Mouse (Mus musculus) neural tube, embryonic 14.5 days (tissue): Measurements from ENCODE around the gene Vmn1r202. TPM values are rescaled to one million over a fixed set of nuclear protein-coding genes. Genes with fewer than 3 reads are reported as not detected.
"Not testable (repeated sequence)": the region's sequence is repeated elsewhere in the genome, so short reads cannot be mapped to it uniquely, and the experiment has no call there.

Experiments used
- ATAC-seq: fragments of 200-750 bp; cut with Nextera tagmentation; 2 replicates; pipeline ENCODE4 v1.8.0; 2017; ENCODE audit warnings: low read depth, mild to moderate bottlenecking, moderate TSS enrichment, moderate library complexity
- H3K27ac ChIP-seq: fragments of 300-500 bp; sonication (generic); 2 replicates; pipeline ENCODE4 v1.5.1; 2014; ENCODE audit warnings: low read depth, mild to moderate bottlenecking, control low read depth, low read length, moderate library complexity, mixed read lengths
- H3K27me3 ChIP-seq: fragments of 300-500 bp; sonication (generic); 2 replicates; pipeline ENCODE4 v1.6.1; 2014; ENCODE audit warnings: low read length; ENCODE audit not compliant: control insufficient read depth, insufficient read depth
- H3K36me3 ChIP-seq: fragments of 300-500 bp; sonication (generic); 2 replicates; pipeline ENCODE4 v1.6.1; 2014; ENCODE audit warnings: low read length, mixed read lengths; ENCODE audit not compliant: control insufficient read depth, insufficient read depth
- H3K4me1 ChIP-seq: fragments of 300-500 bp; sonication (generic); 2 replicates; pipeline ENCODE4 v1.6.1; 2014; ENCODE audit warnings: low read length; ENCODE audit not compliant: control insufficient read depth, insufficient read depth
- H3K4me2 ChIP-seq: fragments of 300-500 bp; sonication (generic); 2 replicates; pipeline ENCODE4 v1.6.1; 2014; ENCODE audit warnings: mild to moderate bottlenecking, low read depth, low read length, control low read depth
- H3K4me3 ChIP-seq: fragments of 300-500 bp; sonication (generic); 2 replicates; pipeline ENCODE4 v1.5.1; 2014; ENCODE audit warnings: low read depth, low read length, control low read depth, mixed read lengths
- H3K9ac ChIP-seq: fragments of 300-500 bp; sonication (generic); replicated peaks from 2 replicates; pipeline ENCODE4 v1.6.1; 2014; ENCODE audit warnings: low read depth, mild to moderate bottlenecking, control low read depth, low read length, mixed read lengths
- H3K9me3 ChIP-seq: fragments of 300-500 bp; sonication (generic); 2 replicates; pipeline ENCODE4 v1.6.1; 2016; ENCODE audit warnings: low read length; ENCODE audit not compliant: control insufficient read depth
- WGBS: fragments of 180-500 bp; shearing (Covaris S2); extraction: QIAGEN DNeasy Blood & Tissue Kit; methylation state at CpG from one replicate; pipeline ENCODE4 v1.1.7; 2014; 5-methylcytosine and 5-hydroxymethylcytosine counted together
- polyA plus RNA-seq: library from polyadenylated mRNA; unstranded; fragments of >200 nt; fragmentation: Nextera tagmentation; extraction: Ambion mirVana; gene quantifications from 2 replicates; pipeline ENCODE4 v1.2.1, GENCODE M21; 2014

Gene Vmn1r202
- polyA plus RNA-seq: not detected in 2 replicates

DNA sequence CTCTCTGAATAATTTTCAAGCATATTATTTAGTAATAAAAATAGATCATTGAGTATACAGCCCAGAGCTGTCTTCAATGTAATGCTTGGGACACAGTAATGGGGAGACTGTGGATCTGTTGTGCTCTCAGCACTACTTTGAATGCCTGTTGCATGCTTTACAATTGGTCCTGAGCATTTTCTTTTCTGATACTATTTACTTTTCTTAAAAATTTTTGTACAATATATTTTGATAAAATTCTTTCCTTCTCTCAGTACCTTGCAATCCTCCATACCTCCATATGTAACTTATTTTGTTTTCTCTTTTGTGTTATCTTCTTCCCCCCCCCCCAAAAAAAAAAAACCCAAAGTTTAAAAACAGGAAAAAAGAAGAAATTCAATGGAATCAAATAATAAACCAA is at the start of gene Vmn1r202:
Gene Vmn1r202, minus strand, starts transcription at position 101 of the 400 bp plus-strand sequence.
- Histone ChIP-seq H3K4me2 (no peak within 1 kb of the TSS), H3K4me3 (no peak within 1 kb of the TSS), H3K27ac (no peak within 1 kb of the TSS), H3K27me3 (no peaks in the 10 kb centered on the region), H3K9ac (no peak within 1 kb of the TSS), H3K4me1 (no peaks in the 10 kb centered on the region), H3K36me3 (no peaks in the 10 kb centered on the region), H3K9me3 (no peaks in the 10 kb centered on the region)
- no peak for ATAC-seq

DNA sequence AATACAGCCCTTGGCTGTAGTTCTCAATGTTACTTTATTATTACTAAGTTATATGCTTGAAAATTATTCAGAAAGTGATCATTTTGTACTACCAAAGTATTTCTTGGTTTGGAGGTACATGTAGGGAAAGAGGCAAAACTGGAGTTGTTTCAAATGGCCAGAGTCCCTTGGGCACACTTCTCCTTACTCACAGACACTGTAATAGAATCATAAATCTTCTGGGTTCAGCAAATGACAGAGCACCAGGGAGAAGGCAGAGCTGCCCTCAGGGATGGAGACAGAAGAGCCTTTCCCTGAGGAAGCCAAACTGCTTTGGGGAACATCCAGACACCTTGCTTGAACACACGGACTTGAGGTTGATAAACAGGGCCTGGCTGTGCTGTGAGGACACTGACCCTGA is 47.7 kb upstream of the Vmn1r202 start, which contains the start of gene Vmn1r204:
Gene Vmn1r204, plus strand, starts transcription at position 301 of the 400 bp plus-strand sequence.
- H3K36me3 ChIP-seq, ATAC-seq, H3K4me2 ChIP-seq, H3K27me3 ChIP-seq, H3K4me1 ChIP-seq, H3K9me3 ChIP-seq, H3K9ac ChIP-seq, H3K4me3 ChIP-seq, H3K27ac ChIP-seq: not testable (repeated sequence)
- 81% methylated on average over 1 of the region's 1 CpGs for WGBS

DNA sequence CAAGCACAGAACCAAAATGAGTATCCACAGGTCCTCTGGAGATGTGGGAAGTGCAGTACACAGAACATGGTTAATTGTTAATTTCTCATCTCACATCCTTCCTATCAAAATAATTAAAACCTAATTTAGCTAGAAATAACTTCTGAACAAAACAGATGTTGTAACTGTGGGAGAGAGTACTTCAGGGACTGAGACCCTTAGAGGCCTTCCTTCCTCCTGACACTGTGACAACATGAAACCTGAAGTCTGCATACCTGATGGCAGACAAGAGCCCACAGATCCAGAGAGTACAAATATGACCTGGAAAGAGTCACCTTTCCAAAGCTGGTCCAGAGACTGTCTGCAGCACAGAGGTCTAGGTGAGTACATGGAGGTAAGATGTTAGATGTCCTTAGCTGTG is 12.6 kb upstream of the Vmn1r202 start, which contains the start of gene Vmn1r203:
Gene Vmn1r203, plus strand, starts transcription at position 301 of the 400 bp plus-strand sequence.
- H3K9me3 ChIP-seq: no peaks in the 10 kb centered on the region
- ATAC-seq: no peak
- H3K27me3 ChIP-seq: no peaks in the 10 kb centered on the region
- H3K4me1 ChIP-seq: no peaks in the 10 kb centered on the region
- H3K27ac ChIP-seq: no peak within 1 kb of the TSS
- H3K9ac ChIP-seq: no peak within 1 kb of the TSS
- H3K4me3 ChIP-seq: no peak within 1 kb of the TSS
- H3K36me3 ChIP-seq: no peaks in the 10 kb centered on the region
- H3K4me2 ChIP-seq: no peak within 1 kb of the TSS

DNA sequence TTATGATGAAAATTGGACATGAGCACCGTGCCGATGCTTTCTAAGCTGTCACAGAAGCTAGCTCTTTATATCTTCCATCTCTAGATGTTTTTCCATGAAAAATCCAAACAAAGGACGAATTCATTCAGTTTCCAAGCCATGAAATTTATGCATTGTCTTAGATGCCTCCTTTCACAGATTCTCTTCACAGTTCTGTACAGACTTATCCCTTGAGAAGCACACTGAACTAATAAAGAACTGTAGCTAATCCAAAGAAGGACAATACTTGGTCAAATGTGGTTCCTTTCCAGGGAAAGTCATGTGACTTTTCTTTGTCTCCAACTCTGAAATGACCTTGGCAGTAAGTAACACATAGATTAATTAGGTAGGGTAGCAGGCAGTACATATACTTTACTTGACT is 2.8 kb downstream of the Vmn1r202 start:
- H3K27me3 ChIP-seq: no peaks in the 10 kb centered on the region
- H3K9ac ChIP-seq: no peak overlapping the region
- 58% methylated on average over 3 of the region's 3 CpGs for WGBS
- no peak overlapping the region for H3K27ac ChIP-seq
- no peak overlapping the region for H3K4me3 ChIP-seq
- H3K36me3 ChIP-seq: no peaks in the 10 kb centered on the region
- ATAC-seq: no peak
- H3K4me2 ChIP-seq: no peak overlapping the region
- H3K9me3 ChIP-seq: no peaks in the 10 kb centered on the region
- no peaks in the 10 kb centered on the region for H3K4me1 ChIP-seq

DNA sequence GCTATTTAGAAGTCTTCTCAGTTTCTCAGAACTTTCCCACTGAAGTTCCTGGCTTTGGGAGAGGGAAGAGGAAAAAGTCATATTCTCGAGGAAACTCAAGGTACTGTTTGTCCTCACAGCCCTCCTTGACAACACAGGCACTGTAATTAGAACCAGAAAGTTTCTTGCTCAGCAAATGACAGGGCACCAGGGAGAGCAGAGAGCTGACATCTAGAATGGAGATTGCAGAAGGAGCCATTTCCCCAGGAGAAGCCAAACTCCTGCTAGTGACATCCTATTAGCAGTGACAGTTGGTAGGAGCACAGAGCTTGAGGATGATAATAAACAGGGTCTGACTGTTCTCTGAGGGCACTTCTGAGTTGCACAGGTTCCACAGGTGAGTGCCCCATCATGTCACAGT is 33.6 kb downstream of the Vmn1r202 start, which contains the start of gene Vmn1r201:
Gene Vmn1r201, plus strand, starts transcription at position 301 of the 400 bp plus-strand sequence.
- no peak for ATAC-seq
- no peaks in the 10 kb centered on the region for H3K36me3 ChIP-seq
- H3K9me3 ChIP-seq: no peaks in the 10 kb centered on the region
- no peaks in the 10 kb centered on the region for H3K4me1 ChIP-seq
- no peak within 1 kb of the TSS for H3K4me3 ChIP-seq
- no peaks in the 10 kb centered on the region for H3K27me3 ChIP-seq
- no peak within 1 kb of the TSS for H3K27ac ChIP-seq
- 73% methylated on average over 1 of the region's 1 CpGs for WGBS
- H3K4me2 ChIP-seq: no peak within 1 kb of the TSS
- H3K9ac ChIP-seq: no peak within 1 kb of the TSS

DNA sequence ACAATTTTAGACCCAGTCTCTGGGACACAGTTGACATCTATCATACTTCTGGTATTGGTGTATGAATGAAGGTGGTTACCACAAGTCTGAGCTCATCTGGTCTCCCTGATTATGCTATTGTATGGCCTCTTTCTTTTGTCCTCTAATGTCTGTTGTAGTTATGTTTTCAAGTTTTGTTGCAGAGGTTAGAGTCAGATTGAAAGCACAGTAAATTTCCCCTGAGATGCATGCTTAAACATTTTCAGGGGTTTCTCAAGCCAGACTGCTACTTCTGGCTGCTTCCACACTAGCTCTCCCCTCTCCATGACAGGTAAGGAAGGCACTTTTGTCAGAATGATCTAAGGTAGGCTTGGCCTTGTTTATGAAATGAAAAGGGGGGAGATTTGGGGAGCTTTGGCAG is 50.0 kb downstream of the Vmn1r202 start:
- H3K4me3 ChIP-seq: no peak overlapping the region
- no peaks in the 10 kb centered on the region for H3K36me3 ChIP-seq
- H3K4me1 ChIP-seq: no peaks in the 10 kb centered on the region
- no peak overlapping the region for H3K9ac ChIP-seq
- H3K4me2 ChIP-seq: no peak overlapping the region
- no peaks in the 10 kb centered on the region for H3K9me3 ChIP-seq
- H3K27ac ChIP-seq: no peak overlapping the region
- H3K27me3 ChIP-seq: no peaks in the 10 kb centered on the region
- ATAC-seq: no peak

Other genes starting within 250 kb of the Vmn1r202 start
- gene Vmn1r195, start 234.9 kb downstream of the Vmn1r202 start, polyA plus RNA-seq: not detected in 2 replicates
- not detected in 2 replicates for gene Vmn1r196, start 215.5 kb downstream of the Vmn1r202 start, polyA plus RNA-seq
- not detected in 2 replicates for gene Vmn1r197, start 180.8 kb downstream of the Vmn1r202 start, polyA plus RNA-seq
- gene Vmn1r198, start 155.0 kb downstream of the Vmn1r202 start, polyA plus RNA-seq: not detected in 2 replicates
- not detected in 2 replicates for gene Vmn1r199, start 125.6 kb downstream of the Vmn1r202 start, polyA plus RNA-seq
- not detected in 2 replicates for gene Vmn1r200, start 115.0 kb downstream of the Vmn1r202 start, polyA plus RNA-seq
- not detected in 2 replicates for gene Vmn1r201, start 33.5 kb downstream of the Vmn1r202 start, polyA plus RNA-seq
- not detected in 2 replicates for gene Vmn1r203, start 12.7 kb upstream of the Vmn1r202 start, polyA plus RNA-seq
- gene Vmn1r204, start 47.8 kb upstream of the Vmn1r202 start, polyA plus RNA-seq: not detected in 2 replicates
- gene Vmn1r205, start 87.6 kb upstream of the Vmn1r202 start, polyA plus RNA-seq: not detected in 2 replicates
- gene Vmn1r206, start 118.9 kb upstream of the Vmn1r202 start, polyA plus RNA-seq: not detected in 2 replicates
- not detected in 2 replicates for gene Vmn1r207-ps, start 224.2 kb upstream of the Vmn1r202 start, polyA plus RNA-seq